Mouse (Mus musculus) midbrain, embryonic 12.5 days (tissue): ENCODE results near the gene 9330161L09Rik. TPM values are rescaled to one million over a fixed set of nuclear protein-coding genes. Genes with fewer than 3 reads are reported as not detected.

Experiments used
- ATAC-seq: fragments of 200-750 bp; cut with Nextera tagmentation; 2 replicates; pipeline ENCODE4 v1.8.0; 2017; ENCODE audit warnings: low read depth, moderate TSS enrichment, moderate library complexity; ENCODE audit not compliant: low FRiP score
- H3K27ac ChIP-seq: fragments of 300-500 bp; sonication (generic); replicated peaks from 2 replicates; pipeline ENCODE4 v1.5.1; 2016; ENCODE audit warnings: mild to moderate bottlenecking
- H3K27me3 ChIP-seq: fragments of 300-500 bp; sonication (generic); 2 replicates; pipeline ENCODE4 v1.6.1; 2016; ENCODE audit warnings: mild to moderate bottlenecking
- H3K36me3 ChIP-seq: fragments of 300-500 bp; sonication (generic); 2 replicates; pipeline ENCODE4 v1.6.1; 2016
- H3K4me1 ChIP-seq: fragments of 300-500 bp; sonication (generic); 2 replicates; pipeline ENCODE4 v1.6.1; 2016
- H3K4me2 ChIP-seq: fragments of 300-500 bp; sonication (generic); replicated peaks from 2 replicates; pipeline ENCODE4 v1.6.1; 2016; ENCODE audit warnings: mild to moderate bottlenecking, moderate library complexity
- H3K4me3 ChIP-seq: fragments of 300-500 bp; sonication (generic); 2 replicates; pipeline ENCODE4 v1.5.1; 2016; ENCODE audit warnings: mild to moderate bottlenecking
- H3K9ac ChIP-seq: fragments of 300-500 bp; sonication (generic); replicated peaks from 2 replicates; pipeline ENCODE4 v1.6.1; 2016; ENCODE audit warnings: mild to moderate bottlenecking, moderate library complexity
- H3K9me3 ChIP-seq: fragments of 300-500 bp; sonication (generic); 2 replicates; pipeline ENCODE4 v1.6.1; 2016; ENCODE audit warnings: mild to moderate bottlenecking
- WGBS: fragments of 180-500 bp; shearing (Covaris S2); methylation state at CpG from one replicate; pipeline ENCODE4 v1.1.7; 2016; 5-methylcytosine and 5-hydroxymethylcytosine counted together
- polyA plus RNA-seq: library from polyadenylated mRNA; unstranded; fragments of >200 nt; fragmentation: Nextera tagmentation; extraction: Ambion mirVana; gene quantifications from 2 replicates; pipeline ENCODE4 v1.2.1, GENCODE M21; 2016

The 9330161L09Rik gene
- polyA plus RNA-seq, 1 experiment from 2014 or later, result 0.96 TPM

DNA sequence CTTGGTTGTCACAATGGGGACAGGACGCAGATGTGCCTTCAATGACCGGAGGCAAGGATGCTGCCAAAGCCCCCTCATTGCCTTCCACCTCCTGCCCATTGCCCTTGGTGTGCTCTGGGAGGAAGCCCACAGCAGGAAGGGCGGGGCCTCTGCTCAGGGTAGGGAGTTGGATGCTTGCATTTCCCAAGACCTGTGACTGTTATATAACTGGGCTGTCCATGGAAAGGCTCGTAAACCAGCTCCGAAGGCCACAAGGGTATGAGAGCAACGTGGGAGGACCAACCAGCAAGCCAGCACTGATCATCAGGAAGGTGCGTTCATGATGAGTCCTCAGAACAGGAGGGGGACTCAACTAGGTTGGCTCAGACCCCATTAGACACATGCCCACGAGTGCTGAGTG is 46.8 kb downstream of the 9330161L09Rik start:
- no peaks in the 10 kb centered on the region for H3K27me3 ChIP-seq
- WGBS, result 88% methylated on average over 8 of the region's 8 CpGs
- no peaks in the 10 kb centered on the region for H3K36me3 ChIP-seq
- H3K9ac ChIP-seq, result no peak overlapping the region
- no peak overlapping the region for H3K27ac ChIP-seq
- no peak overlapping the region for H3K4me2 ChIP-seq
- H3K4me1 ChIP-seq, result no peaks in the 10 kb centered on the region
- H3K4me3 ChIP-seq, result no peak overlapping the region
- no peaks in the 10 kb centered on the region for H3K9me3 ChIP-seq
- no peak for ATAC-seq

- Histone ChIP-seq H3K4me3 (no peak overlapping the region), H3K4me2 (no peak overlapping the region), H3K9me3 (no peaks in the 10 kb centered on the region), H3K9ac (no peak overlapping the region), H3K27ac (no peak overlapping the region), H3K36me3 (no peaks in the 10 kb centered on the region), H3K27me3 (no peaks in the 10 kb centered on the region), H3K4me1 (no peaks in the 10 kb centered on the region)
- ATAC-seq, result no peak
- 70% methylated on average over 4 of the region's 4 CpGs for WGBS
Measured at GRCm38 (mm10) chr12:103358951-103359801, 48.4 kb downstream of the 9330161L09Rik start.

GRCm38 (mm10) chr12:103358216-103358615 is 49.4 kb downstream of the 9330161L09Rik start:
- Histone ChIP-seq H3K27me3 (no peaks in the 10 kb centered on the region), H3K4me1 (no peaks in the 10 kb centered on the region), H3K4me3 (no peak overlapping the region), H3K9me3 (no peaks in the 10 kb centered on the region), H3K36me3 (no peaks in the 10 kb centered on the region), H3K9ac (no peak overlapping the region), H3K4me2 (no peak overlapping the region), H3K27ac (no peak overlapping the region)
- 73% methylated on average over 8 of the region's 8 CpGs for WGBS
- ATAC-seq, result no peak

Other genes starting within 250 kb of the 9330161L09Rik start
- gene Prima1, start 165.7 kb downstream of the 9330161L09Rik start, polyA plus RNA-seq, result 2.9 and 3.0 TPM in 2 replicates
- gene Fam181a, start 96.8 kb downstream of the 9330161L09Rik start, polyA plus RNA-seq, result 44.5 and 49.0 TPM in 2 replicates
- gene Asb2, start 51.8 kb downstream of the 9330161L09Rik start, polyA plus RNA-seq, result 0.90 and 1.2 TPM in 2 replicates
- 15.6 and 16.8 TPM in 2 replicates for gene Otub2, start 19.1 kb downstream of the 9330161L09Rik start, polyA plus RNA-seq
- 119 and 124 TPM in 2 replicates for gene Ddx24, start 18.0 kb upstream of the 9330161L09Rik start, polyA plus RNA-seq
- 4.2 and 10.4 TPM in 2 replicates for gene Ifi27, start 26.4 kb upstream of the 9330161L09Rik start, polyA plus RNA-seq
- gene Ifi27l2a, start 35.9 kb upstream of the 9330161L09Rik start, polyA plus RNA-seq, result 4.4 and 5.1 TPM in 2 replicates
- not detected in 2 replicates for gene Ifi27l2b, start 49.4 kb upstream of the 9330161L09Rik start, polyA plus RNA-seq
- gene Ppp4r4, start 124.5 kb upstream of the 9330161L09Rik start, polyA plus RNA-seq, result 2.9 and 3.2 TPM in 2 replicates
- gene Serpina10, start 223.6 kb upstream of the 9330161L09Rik start, polyA plus RNA-seq, result 0.21 TPM in 1 of 2 replicates, not detected in the other
- gene Serpina6, start 249.4 kb upstream of the 9330161L09Rik start, polyA plus RNA-seq, result not detected in 2 replicates